Mouse (Mus musculus): ENCODE results near the gene Apbb1.

Gene Apbb1

DNA sequence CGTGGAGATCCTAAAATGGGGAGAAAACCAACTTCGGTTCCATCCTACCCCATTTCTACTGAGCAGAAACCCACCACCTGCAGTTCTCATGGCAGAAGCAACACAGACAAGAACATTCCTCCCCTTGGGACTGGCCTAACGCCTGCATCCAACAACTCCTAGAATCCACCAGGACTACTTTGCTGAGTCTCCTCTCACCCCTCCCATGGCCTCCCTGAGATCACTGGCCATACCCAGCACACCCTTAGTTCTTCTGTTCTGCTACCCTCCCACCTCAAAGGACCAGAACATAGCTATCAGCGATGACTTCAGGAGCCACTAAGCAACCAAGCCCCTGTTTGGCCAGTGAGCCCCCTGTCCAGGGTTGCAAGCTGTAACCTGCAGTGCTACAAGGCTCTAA lies 10.7 kb downstream of the Apbb1 start:
- DNase-seq (ENCODE audit: low read depth, low spot score) = no peak

DNA sequence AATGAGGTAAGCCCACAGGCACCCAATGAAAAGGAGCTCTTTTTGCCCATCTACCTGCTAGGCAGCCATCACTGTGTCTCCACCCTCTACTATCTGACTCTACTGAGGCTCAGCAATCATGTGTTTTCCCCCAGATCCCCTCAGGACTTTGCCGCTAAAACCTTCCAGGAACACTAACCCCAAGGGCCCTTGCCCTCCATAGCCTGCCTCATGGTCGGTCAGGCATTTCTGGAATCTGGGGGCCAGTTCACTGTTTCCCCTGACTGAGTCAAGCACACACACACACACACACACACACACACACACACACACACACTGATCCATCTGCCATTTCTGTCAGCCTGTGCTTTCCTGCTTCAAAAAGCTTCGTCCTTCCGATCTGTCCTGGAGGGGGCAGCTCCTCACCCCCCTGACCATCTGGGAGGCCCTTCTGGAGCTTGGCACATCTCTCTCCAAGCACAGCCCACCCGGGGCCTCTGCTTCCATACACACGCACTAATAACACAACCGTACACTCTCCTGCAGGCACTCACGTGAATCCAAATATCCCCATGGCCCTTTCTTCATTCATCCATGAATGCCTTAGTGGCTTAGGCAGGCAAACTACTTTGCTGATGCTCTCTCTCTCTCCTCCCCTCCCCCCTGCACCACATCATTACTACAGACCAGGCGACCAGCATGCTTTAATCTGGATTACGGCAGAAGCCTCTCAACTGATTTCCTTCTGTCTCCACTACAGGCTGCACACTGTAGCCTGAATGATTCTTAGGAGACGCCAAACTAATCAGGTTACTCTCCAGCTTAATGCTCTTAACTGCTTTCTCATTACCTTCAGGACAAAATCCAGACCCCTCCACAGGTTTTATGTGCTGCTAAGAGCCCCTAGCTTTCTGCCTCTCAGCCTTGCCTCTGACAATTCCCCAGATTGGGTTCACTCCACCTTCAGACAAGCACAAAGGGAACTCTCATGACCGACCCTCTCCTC lies 11.6 kb downstream of the Apbb1 start:
- no peak for DNase-seq (ENCODE audit: low read depth, low spot score)

DNA sequence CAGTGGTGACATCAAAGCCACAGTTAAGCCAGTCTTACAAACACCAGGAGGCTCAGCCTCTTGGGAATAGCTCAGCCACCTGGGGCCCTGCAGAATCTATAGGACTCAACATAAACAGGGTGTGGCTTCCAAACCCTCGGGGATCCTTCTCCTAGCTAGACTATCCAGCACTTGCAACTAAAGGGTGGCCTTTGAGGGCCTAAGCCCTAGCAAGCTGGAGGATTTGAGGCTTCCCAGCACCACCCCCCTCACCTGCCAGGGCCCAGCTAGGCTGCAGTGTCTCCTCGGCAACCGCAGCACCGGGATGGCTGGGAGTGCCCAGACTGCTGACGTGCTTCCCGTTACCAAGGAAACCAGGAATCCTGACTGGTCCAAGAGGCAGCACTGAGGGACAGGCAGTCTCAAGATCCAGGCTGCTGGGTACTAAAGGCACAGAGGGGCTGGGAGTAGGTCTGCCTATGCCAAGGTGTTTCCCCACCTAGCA lies 12.4 kb downstream of the Apbb1 start:
- DNase-seq (ENCODE audit: low read depth, low spot score) = peak; percentile 55

DNA sequence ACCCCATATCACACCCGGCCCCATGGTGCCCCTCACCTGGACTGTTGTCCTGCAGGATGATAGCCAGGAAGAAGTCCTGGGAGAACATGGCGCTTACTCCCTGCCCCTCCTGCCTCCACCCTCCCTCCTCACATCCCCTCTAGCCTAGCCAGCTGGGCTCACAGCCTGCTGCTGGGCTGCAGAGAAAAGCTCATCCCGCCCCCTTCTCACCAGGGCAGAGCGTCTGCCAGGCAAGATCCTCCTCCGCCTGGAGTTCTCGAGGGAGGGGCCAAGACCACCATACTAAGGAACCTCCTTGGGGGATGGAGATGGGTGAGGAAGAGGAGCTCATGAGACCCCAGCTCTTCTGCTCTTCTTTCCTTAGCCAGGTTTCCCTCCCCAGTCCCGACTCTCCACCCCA lies 12.9 kb downstream of the Apbb1 start:
- no peak for DNase-seq (ENCODE audit: low read depth, low spot score)

DNA sequence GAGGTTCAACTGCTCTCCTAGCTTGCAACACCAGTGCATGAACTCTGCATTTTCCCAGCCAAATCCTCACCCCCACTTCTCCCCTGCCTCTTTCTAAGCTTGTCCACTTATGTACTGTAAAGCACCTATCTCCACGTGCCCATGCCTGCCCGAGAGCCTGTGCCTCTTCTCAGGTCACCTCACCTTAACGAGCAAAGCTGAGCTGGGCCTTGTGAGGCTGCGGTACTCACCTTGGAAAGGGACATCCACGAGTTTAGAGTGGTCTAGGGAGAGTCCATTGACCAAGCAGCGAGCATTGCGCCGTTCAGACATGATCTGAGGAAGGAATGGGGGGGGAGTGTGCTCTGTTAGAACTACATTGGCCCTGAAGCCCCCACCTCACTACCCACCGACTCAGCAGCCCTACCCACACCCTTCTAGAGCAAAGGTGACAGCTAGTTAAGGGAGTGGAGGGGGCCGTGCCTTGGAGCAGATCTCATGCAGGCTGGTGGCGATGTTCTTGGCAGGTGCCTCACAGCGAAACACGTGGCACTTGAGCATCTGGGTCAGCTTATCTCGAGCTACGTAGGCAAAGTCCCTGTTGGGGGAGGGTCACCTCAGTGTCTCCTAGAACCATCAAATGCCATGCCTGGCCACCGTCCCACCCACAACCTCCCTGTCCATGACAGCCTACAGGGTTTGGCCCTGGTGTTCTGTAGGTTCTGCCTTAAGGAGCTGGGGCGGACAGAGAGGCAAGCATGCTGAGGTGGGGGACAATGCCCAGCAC lies 16.2 kb downstream of the Apbb1 start:
- no peak for DNase-seq (ENCODE audit: low read depth, low spot score)

DNA sequence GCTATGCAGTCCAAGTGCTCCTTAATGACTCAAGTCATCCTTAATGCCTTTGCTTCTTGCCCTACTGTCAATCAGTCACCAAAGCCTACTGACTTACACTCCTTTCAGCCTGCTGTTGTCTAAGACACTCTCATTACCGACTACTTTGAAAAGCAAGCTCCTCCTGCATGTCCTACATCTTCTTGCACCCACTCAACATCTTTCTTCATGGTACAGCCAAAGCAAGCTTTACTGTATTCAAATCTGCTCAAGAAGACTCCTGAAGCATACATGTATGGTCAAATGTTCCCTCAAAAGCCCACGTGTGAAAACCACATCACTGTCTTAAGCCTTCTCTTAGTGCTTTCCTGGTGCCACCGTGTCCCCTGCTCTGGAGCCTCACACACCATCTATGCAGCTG lies 18.1 kb downstream of the Apbb1 start:
- DNase-seq (ENCODE audit: low read depth, low spot score) = no peak

DNA sequence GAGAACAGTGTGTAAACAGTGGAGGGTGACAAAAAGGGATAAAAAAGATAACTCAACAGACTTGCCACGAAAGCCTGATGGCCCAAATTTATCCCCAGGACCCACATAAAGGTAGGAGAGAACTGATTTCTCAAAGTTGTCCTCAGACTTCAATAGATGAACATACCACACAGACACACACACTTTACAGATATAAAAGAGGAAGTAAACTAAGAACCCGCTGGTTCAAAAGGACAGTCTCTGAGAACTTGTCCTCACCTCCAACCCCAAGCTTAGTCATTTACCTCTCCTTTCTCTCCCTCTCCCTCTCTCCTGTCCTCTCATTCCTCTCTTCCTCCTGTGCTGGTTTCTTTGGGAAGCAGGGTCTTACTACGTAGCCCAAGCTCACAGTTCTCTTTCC lies 19.1 kb downstream of the Apbb1 start:
- DNase-seq (ENCODE audit: low read depth, low spot score) = no peak

DNA sequence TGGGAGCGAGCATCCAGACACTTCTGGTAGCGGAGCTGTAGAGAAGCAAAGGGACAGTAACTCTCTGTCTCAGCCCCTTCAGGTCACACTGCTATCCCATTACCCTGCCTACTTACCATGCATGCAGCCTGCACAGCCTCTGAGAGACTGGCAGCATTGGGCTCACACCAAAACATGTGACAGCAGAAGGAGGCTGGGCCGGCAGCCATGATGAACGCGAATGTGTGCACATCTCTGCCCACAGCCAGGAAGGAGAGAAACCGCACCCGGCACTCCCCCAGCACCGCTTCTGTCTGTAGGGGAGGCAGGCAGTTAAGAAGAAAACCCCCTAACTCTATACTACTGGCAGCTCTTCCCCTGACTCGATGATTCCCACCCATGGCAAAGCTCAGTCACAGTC lies 22.4 kb downstream of the Apbb1 start:
- DNase-seq (ENCODE audit: low read depth, low spot score) = no peak

DNA sequence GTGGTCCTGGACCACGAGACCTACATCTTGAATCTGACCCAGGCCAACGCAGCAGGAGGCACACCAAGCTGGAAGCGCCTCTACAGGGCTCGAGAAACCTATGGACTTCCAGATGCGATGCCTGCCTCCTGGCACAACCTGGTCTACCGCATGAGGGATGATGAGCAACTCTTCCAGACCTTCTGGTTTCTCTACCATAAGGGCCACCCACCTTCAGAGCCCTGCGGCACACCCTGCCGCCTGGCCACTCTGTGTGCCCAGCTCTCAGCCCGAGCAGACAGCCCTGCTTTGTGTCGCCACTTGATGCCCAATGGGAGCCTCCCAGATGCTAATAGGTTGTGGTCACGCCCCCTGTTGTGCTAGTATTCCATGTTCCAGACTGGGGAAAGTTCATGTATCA lies 23.8 kb downstream of the Apbb1 start:
- DNase-seq (ENCODE audit: low read depth, low spot score) = no peak

DNA sequence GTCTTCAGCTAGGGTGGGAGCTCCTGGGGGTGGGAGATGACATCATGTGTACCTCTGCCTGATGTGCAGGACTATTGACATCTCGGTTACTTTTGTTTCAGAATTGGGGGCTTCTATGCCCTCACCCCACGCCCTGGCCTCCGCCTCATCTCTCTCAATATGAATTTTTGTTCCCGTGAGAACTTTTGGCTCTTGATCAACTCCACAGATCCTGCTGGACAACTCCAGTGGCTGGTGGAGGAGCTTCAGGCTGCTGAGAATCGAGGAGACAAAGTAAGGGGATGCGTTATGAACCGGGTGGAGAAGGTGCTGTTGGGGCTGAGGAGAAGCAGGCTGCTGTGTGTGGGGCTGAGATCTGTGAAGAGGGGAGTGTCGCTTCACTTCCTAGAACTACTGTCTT lies 25.0 kb downstream of the Apbb1 start:
- DNase-seq (ENCODE audit: low read depth, low spot score) = no peak

DNA sequence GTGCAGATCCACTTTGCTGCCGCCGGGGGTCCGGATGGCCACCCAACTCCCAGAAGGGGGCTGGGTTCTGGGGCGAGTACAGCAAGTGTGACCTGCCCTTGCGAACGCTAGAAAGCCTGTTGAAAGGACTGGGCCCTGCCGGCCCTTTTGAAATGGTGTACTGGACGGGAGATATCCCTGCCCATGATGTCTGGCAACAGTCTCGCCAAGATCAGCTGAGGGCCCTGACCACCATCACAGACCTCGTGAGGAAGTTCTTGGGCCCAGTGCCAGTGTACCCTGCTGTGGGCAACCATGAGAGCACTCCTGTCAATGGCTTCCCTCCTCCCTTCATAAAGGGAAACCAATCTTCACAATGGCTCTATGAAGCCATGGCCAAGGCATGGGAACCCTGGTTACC lies 25.9 kb downstream of the Apbb1 start:
- DNase-seq (ENCODE audit: low read depth, low spot score) = no peak

DNA sequence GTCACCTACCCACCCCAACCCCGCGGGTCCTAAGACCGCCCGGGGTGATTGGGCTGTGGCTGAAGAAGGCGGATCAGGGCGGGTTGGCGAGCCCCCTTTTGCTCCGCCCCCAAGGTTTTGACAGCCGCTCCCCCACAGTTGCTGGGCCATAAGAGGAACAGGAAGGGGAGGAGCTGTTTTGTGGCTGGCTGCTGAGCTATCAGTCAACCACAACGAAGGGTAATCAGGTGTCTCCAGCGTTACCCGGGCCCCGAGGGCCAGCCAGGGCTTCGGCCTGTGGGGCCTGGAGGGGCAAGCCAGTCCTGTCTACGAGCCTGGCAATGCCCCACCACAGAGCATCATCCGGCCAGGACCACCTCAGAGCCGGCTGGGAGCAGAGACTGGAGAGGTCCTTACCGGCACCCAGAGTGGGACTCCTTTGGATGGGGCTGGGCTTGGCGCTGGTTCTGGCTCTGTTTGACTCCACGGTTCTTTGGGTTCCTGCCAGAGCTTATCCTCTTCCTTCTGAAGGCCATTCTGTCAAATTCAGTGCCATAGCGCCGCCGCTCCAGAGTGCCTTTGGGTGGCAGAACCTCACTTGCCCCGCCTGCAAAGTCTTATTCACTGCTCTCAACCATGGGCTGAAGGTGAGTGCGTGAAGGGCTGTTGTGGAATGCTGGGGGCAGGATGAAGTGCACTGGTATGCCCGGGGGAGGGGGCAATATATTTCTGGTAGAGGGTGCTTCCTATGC lies 27.1 kb downstream of the Apbb1 start, which contains the start of gene Smpd1:
TSS of gene Smpd1 (plus strand) at position 149 of the 731 bp plus-strand sequence.
- peak; percentile 81 for DNase-seq (ENCODE audit: low read depth, low spot score)

DNA sequence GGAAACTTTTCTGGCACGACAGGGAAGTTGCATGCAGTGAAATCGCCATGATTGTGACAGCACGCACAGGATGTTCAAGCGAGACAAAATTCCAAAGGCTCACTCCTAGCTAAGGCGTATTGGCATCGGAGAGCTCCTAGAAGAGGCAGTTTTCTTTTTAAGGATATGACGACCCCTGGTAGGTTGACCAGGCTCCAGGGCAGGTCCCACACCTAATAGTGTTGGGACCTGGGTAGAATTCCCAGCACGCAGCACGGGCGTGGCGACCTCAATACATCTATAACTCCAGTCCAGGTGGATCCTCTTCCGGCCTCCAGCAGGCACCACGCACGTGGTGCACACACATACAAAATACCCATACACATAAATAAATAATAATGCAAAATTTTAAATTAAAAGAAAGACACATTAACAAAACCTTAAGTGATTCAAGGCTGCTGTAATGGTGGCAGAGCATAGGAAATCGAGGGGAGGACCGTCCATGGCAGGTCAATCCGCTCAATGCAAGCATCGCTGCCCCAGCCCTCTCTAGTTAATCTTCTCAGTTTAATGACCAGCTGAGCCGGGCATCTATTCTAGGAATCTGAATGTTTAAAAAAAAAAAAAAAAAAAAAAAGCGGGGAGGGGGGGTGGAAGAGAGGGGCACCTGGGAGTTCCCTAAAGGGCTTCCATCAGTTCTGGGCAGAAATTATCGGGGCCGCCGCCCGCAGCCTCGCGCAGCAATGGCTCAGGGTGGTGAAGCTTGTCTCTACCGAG lies 27.8 kb downstream of the Apbb1 start:
- no peak for DNase-seq (ENCODE audit: low read depth, low spot score)

DNA sequence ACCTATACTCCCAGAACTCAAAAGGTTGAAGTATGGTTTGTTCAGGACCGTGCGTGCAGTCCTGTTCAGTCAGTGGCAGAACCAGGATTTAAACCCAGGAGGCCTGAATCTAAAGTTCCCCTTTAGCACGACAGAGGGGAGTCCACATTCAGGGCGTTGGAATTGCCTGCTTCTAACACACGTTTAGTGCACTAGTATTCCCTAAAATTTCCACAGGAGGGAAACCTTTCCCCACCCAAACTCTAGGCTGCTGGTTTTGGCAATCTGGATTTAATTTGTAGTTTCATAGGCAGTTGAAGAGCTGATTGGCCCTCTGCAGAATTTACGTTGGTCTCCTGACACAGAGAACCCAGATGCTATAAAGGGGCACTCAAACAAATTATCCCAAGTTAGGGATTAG lies 32.4 kb downstream of the Apbb1 start:
- DNase-seq (ENCODE audit: low read depth, low spot score) = peak; percentile 91

DNA sequence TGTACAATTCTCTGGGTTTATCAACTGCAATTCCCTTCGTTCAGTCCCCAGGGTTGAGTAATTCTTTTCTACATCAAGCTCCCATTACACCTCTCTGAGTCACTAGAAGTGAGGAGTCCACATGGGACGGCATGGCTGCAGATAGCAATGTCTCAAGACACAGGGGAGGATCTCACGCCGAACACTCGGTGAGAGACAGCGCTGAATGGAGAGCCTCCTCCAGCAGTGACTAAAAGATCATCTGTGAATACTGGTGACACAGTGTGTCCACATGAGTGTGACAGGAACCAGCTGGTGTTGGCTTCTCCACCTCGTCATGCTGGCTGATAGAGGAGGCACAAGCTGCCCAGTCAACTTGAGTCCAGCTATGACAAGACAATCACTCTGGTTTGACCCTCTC lies 33.5 kb downstream of the Apbb1 start:
- DNase-seq (ENCODE audit: low read depth, low spot score) = no peak

DNA sequence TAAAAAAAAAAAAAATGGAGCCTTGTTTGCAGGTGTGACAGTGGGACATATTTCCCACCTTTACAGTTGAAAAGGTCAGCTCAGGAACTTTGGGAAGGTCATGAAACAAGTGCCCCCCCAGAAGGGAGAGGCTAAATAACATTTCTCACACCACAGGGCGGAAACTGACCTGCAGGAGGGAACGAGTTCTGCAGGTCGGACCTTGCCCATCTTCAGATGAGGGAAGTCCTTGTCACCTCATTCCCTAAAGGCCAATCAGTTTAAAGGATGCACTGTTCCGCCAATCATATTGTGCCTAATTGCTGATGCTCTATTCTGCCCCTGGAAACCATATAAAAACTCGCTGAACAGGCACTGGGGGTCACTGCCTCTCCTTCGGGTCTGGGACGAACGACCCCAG lies 35.5 kb downstream of the Apbb1 start:
- DNase-seq (ENCODE audit: low read depth, low spot score) = no peak

DNA sequence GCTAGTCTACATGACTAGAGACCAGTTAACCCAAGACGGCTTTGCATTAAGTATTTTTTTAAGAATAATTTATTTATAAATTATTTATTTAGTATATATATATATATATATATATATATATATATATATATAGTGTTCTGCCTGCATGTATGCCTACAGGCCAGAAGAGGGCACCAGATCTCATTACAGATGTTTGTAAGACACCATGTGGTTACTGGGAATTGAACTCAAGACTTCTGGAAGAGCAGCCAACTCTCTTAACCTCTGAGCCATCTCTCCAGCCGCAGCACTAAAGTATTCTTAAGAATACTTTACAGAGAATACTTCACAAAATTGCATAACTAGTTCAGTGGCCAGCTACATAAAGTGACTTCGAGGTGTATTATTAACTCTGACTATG lies 47.3 kb downstream of the Apbb1 start:
- no peak for DNase-seq (ENCODE audit: low read depth, low spot score)

DNA sequence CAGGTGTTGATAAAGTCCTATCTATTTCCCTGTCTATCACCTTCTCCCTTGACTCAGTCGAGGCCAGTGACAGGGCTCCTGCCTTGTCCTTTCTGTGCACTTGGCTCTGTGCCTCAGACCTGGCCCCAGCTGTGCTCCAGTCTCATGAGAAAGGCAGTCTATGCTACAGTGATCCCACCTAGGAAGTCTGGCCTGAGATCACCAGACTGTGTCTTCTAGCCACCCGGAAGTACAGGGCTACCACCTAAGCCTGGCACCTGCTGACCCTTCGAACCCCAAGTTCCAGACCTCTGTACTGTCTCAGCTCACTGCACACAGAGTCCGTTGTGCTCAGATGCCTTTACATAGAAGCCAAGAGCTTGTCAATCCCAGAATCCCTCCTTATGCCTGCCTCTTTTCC lies 53.4 kb downstream of the Apbb1 start:
- DNase-seq (ENCODE audit: low read depth, low spot score) = no peak

DNA sequence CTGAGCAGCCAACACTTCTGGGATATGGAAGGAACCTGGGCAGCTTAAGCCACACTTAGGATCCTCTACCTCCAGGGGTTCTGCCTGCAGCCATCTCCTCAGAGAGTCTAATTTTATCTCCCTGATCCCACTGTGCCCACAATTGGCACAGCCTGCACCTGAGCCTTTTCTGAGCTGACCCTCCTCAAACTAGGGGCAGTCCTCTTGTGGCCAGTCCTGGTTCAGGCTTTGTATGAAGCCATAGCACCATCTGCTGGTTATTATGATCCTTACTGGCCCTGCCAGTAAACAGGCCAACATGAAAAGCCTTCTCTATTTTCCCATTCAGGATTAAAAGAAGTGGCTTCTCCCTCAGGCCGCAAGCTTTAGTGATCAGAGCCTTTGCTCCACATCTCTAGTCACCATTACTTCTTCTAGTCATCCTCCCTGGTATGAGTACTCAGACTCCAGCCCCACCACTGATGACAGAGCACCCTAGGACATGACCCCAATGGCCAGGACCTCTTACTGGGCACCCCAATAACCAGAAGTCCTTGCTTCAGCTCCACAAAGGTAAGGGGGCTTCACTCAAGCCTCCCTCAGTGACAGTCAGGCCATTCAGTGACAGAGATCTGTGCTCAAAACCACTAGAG lies 54.0 kb downstream of the Apbb1 start:
- DNase-seq (ENCODE audit: low read depth, low spot score) = peak; percentile 30

DNA sequence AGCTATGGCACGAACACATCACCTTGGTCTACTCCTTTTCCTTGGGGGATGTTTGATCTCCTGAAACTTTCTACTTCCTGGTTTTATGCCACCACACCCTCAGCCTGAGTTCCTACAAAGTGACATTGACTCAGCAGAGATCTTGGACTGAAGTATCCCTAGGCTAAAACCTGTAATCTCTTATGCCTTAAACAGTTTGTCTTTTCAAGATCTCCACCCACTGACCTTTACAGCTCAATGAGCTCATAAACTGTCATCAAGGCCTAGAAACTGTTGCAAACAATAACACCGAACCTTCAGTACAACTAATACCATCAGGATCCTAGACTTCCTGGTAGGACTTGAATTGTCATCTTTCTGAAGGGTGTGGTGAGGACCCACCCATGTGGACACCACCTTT lies 57.2 kb downstream of the Apbb1 start:
- no peak for DNase-seq (ENCODE audit: low read depth, low spot score)

DNA sequence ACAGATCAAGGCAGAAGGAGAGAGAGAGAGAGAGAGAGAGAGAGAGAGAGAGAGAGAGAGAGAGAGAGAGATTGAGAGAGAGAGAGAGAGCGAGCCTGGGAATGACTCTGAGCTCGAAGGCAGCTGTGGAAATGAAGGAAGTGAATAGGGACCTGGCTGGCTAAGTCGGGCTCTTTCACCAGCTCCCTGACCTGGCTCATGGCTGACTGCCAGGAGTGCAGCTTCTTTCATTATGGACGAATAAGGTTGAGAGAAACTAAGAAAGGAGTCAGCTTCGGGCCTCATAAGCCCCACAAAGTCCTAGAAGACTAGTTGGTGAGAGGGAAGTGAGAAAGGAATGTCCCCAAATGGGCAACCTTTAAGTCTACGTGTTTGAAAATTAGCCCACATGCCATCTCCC lies 61.3 kb downstream of the Apbb1 start:
- DNase-seq (ENCODE audit: low read depth, low spot score) = peak; percentile 14

Measured in forelimb bud, embryonic 11.5 days (tissue).